Mouse (Mus musculus) myocyte (in vitro differentiated cells): Measurements from ENCODE around the gene Zan. TPM values are rescaled to one million over a fixed set of nuclear protein-coding genes. Genes with fewer than 3 reads are reported as not detected.

Experiments used
- H3K27me3 ChIP-seq: one replicate; pipeline ENCODE4 v1.6.1; 2011; ENCODE audit not compliant: control insufficient read depth, insufficient read depth, insufficient read length
- H3K36me3 ChIP-seq: one replicate; pipeline ENCODE4 v1.6.1; 2011; ENCODE audit not compliant: control insufficient read depth, insufficient read depth
- H3K4me2 ChIP-seq: one replicate; pipeline ENCODE4 v1.6.1; 2011; ENCODE audit warnings: low read depth, control low read depth
- H3K4me3 ChIP-seq: one replicate; pipeline ENCODE4 v1.5.1; 2011; ENCODE audit warnings: mild to moderate bottlenecking, control low read depth, moderate library complexity
- H3K79me2 ChIP-seq: one replicate; pipeline ENCODE4 v1.6.1; 2011; ENCODE audit not compliant: control insufficient read depth, insufficient read depth
- H3ac ChIP-seq: one replicate; pipeline ENCODE4 v1.6.1; 2011; ENCODE audit not compliant: control insufficient read depth, insufficient read length
- CEBPB ChIP-seq: IDR thresholded peaks from 2 replicates; pipeline ENCODE4 v1.6.1; 2011; ENCODE audit warnings: mild to moderate bottlenecking, moderate library complexity; ENCODE audit not compliant: poor library complexity, insufficient read depth, severe bottlenecking
- E2F4 ChIP-seq: IDR thresholded peaks from one replicate; pipeline ENCODE4 v1.6.1; 2011; ENCODE audit warnings: mild to moderate bottlenecking, control low read depth, moderate library complexity; ENCODE audit not compliant: insufficient read depth
- MAX ChIP-seq: IDR thresholded peaks from one replicate; pipeline ENCODE4 v1.6.1; 2011; ENCODE audit warnings: low read depth, mild to moderate bottlenecking, control low read depth
- MYOD1 ChIP-seq, 3 experiments: IDR thresholded peaks; one replicate each; pipeline ENCODE4 v1.6.1; 2011; ENCODE audit warnings: control low read depth in 2 of 3, low read depth in 2 of 3, mild to moderate bottlenecking in 2 of 3, moderate library complexity in 1 of 3; ENCODE audit not compliant: insufficient read length in 2 of 3, control insufficient read depth in 1 of 3
- MYOG ChIP-seq, 3 experiments: IDR thresholded peaks; one replicate each; pipeline ENCODE4 v1.6.1; 2011; ENCODE audit warnings: control low read depth in 2 of 3, low read depth in 2 of 3, mild to moderate bottlenecking in 2 of 3; ENCODE audit not compliant: insufficient read length in 2 of 3, control insufficient read depth in 1 of 3, insufficient read depth in 1 of 3
- POLR2A ChIP-seq: IDR thresholded peaks from one replicate; pipeline ENCODE4 v1.6.1; 2011; ENCODE audit warnings: low read depth, mild to moderate bottlenecking, control low read depth, moderate library complexity; ENCODE audit not compliant: insufficient read length
- POLR2AphosphoS2 ChIP-seq: IDR thresholded peaks from one replicate; pipeline ENCODE4 v1.6.1; 2011; ENCODE audit warnings: low read depth, control low read depth; ENCODE audit not compliant: insufficient read length
- REST ChIP-seq: IDR thresholded peaks from one replicate; pipeline ENCODE4 v1.6.1; 2011; ENCODE audit warnings: mild to moderate bottlenecking, control low read depth, moderate library complexity; ENCODE audit not compliant: insufficient read depth, insufficient read length
- SRF ChIP-seq: IDR thresholded peaks from one replicate; pipeline ENCODE4 v1.6.1; 2011; ENCODE audit warnings: low read depth; ENCODE audit not compliant: control insufficient read depth, insufficient read length
- TCF12 ChIP-seq: IDR thresholded peaks from one replicate; pipeline ENCODE4 v1.6.1; 2011; ENCODE audit warnings: mild to moderate bottlenecking, control low read depth; ENCODE audit not compliant: poor library complexity, insufficient read depth, severe bottlenecking
- TCF3 ChIP-seq: IDR thresholded peaks from one replicate; pipeline ENCODE4 v1.6.1; 2011; ENCODE audit warnings: low read depth, control low read depth; ENCODE audit not compliant: insufficient read length
- USF1 ChIP-seq: IDR thresholded peaks from one replicate; pipeline ENCODE4 v1.6.1; 2011; ENCODE audit warnings: low read depth, mild to moderate bottlenecking, control low read depth, moderate library complexity
- polyA plus RNA-seq: library from polyadenylated mRNA; unstranded; fragments of >200 nt; fragmentation: generic; extraction: Trizol; gene quantifications from one replicate; pipeline ENCODE4 v1.2.1, GENCODE M21; 2012; ENCODE audit warnings: missing spikeins

Gene Zan
- polyA plus RNA-seq, 1 experiment, result 0.01 TPM

DNA sequence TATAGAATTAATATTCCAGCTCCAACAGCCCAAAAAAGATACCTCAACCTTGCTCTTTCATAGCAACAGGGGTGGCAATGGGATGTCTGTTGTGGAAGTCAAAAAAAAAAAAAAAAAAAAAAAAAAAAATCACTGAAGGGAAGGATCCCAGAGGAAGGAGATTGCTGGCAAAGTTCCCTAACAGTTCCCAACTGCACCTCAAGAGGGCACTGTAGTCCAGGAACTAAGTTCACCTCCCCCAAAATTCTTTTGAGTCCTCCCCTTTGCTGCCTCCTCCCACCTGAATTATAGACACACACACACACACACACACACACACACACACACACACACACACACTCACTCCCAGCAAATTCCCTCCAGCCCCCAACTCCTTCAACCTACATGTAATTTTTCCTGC is 4.3 kb upstream of the Zan start:
- no peak overlapping the region for H3K4me3 ChIP-seq
- H3K36me3 ChIP-seq, result no peaks in the 10 kb centered on the region
- no peak overlapping the region for H3K4me2 ChIP-seq
- no peak overlapping the region for H3ac ChIP-seq
- TF ChIP-seq CEBPB (no peak), SRF (no peak), MYOG (IDR thresholded peaks at IDR 0.05; ENCODE audit: control insufficient read depth in 1 of 3, insufficient read depth in 1 of 3, insufficient read length in 2 of 3, low read depth in 2 of 3) (no peak), TCF12 (no peak), POLR2AphosphoS2 (no peak), REST (no peak), E2F4 (no peak), MYOD1 (IDR thresholded peaks at IDR 0.05; ENCODE audit: control insufficient read depth in 1 of 3, insufficient read length in 2 of 3, low read depth in 2 of 3) (no peak), MAX (no peak), USF1 (no peak)
- H3K27me3 ChIP-seq, result peaks cover 58% of the 10 kb centered on the region
- H3K79me2 ChIP-seq, result no peaks in the 10 kb centered on the region

DNA sequence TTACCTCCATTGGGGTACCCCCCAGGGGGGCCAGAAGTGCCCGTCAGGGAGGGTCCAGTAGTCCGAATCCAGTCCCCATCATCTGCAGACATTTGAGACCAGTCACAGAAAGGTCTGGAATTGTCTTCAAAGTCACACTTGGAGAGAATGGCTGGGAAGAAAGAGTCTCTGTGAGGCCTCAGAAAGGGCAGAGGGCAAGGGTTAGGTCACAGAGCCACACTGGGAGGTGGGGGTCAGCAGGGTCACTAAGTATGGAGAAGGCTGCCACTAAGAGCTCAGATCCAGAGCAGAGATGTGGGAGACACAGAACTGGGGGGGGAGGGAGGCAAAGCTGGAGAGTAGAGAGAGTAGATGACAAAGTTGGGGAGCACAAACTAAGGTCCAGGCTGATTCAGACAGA is 2.5 kb downstream of the Zan start:
- H3K4me2 ChIP-seq, result no peak overlapping the region
- H3ac ChIP-seq, result no peak overlapping the region
- H3K27me3 ChIP-seq, result peaks cover 53% of the 10 kb centered on the region
- no peaks in the 10 kb centered on the region for H3K79me2 ChIP-seq
- H3K36me3 ChIP-seq, result no peaks in the 10 kb centered on the region
- no peak for TF ChIP-seq POLR2AphosphoS2
- TF ChIP-seq MYOG (IDR thresholded peaks at IDR 0.05; ENCODE audit: control insufficient read depth in 1 of 3, insufficient read depth in 1 of 3, insufficient read length in 2 of 3, low read depth in 2 of 3), result no peak
- TF ChIP-seq REST, result no peak
- no peak for TF ChIP-seq MAX
- TF ChIP-seq MYOD1 (IDR thresholded peaks at IDR 0.05; ENCODE audit: control insufficient read depth in 1 of 3, insufficient read length in 2 of 3, low read depth in 2 of 3), result no peak
- TF ChIP-seq POLR2A, result no peak
- TF ChIP-seq TCF12, result no peak
- no peak for TF ChIP-seq TCF3
- no peak for TF ChIP-seq CEBPB
- TF ChIP-seq USF1, result no peak
- TF ChIP-seq E2F4, result no peak
- TF ChIP-seq SRF, result no peak
- no peak overlapping the region for H3K4me3 ChIP-seq

- Histone ChIP-seq H3ac (no peak overlapping the region), H3K4me3 (no peak overlapping the region), H3K27me3 (peaks cover 42% of the 10 kb centered on the region), H3K79me2 (no peaks in the 10 kb centered on the region), H3K4me2 (no peak overlapping the region), H3K36me3 (no peaks in the 10 kb centered on the region)
- no peak for TF ChIP-seq REST
Observed at GRCm38 (mm10) chr5:137472252-137472904, 4.5 kb downstream of the Zan start.

- TF ChIP-seq MYOD1 (IDR thresholded peaks at IDR 0.05; ENCODE audit: control insufficient read depth in 1 of 3, insufficient read length in 2 of 3, low read depth in 2 of 3) (no peak), TCF12 (no peak), POLR2AphosphoS2 (no peak), CEBPB (no peak), SRF (no peak), USF1 (no peak)
- Histone ChIP-seq H3K79me2 (no peaks in the 10 kb centered on the region), H3K36me3 (no peaks in the 10 kb centered on the region), H3K4me2 (no peak overlapping the region), H3ac (no peak overlapping the region), H3K27me3 (no peaks in the 10 kb centered on the region), H3K4me3 (no peak overlapping the region)
Observed at GRCm38 (mm10) chr5:137466946-137467345, 9.9 kb downstream of the Zan start.

DNA sequence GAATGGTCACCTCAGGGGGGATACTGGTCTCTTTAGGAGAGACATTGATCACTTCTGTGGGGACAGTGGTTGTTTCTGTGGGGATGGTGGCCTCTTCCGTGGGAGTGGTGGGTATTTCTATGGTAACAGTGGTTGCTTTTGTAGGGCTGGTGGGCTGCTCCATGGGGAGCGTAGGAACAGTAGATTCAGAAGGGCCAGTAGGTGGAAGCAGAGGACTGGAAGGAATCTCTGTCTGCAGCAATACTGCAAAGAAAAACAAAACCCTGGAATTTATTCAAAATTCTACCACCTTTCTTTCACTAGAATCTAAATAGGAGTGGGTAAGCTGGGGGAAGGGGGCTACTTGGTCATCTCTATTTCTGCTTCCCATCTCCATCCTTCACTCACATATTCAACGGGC is 11.8 kb downstream of the Zan start:
- no peak for TF ChIP-seq MYOD1 (IDR thresholded peaks at IDR 0.05; ENCODE audit: control insufficient read depth in 1 of 3, insufficient read length in 2 of 3, low read depth in 2 of 3)
- TF ChIP-seq CEBPB, result no peak
- no peak for TF ChIP-seq E2F4
- no peak for TF ChIP-seq POLR2A
- TF ChIP-seq MAX, result no peak
- no peak for TF ChIP-seq TCF3
- no peaks in the 10 kb centered on the region for H3K79me2 ChIP-seq
- H3K4me3 ChIP-seq, result no peak overlapping the region
- no peaks in the 10 kb centered on the region for H3K27me3 ChIP-seq
- no peak overlapping the region for H3ac ChIP-seq
- H3K4me2 ChIP-seq, result no peak overlapping the region
- no peaks in the 10 kb centered on the region for H3K36me3 ChIP-seq
